Mouse (Mus musculus): ENCODE results near the gene Gm17334.
"Not testable (repeated sequence)": the region's sequence is repeated elsewhere in the genome, so short reads cannot be mapped to it uniquely, and the experiment has no call there.

Gm17334 gene

GRCm38 (mm10) chr11:53771001-53771744, 1.8 kb downstream of the Gm17334 start:
- no peak for DNase-seq (ENCODE audit: low spot score)

GRCm38 (mm10) chr11:53770125-53770791, 2.7 kb downstream of the Gm17334 start:
- DNase-seq (ENCODE audit: low spot score): peak; percentile 70

GRCm38 (mm10) chr11:53769760-53770124, 3.2 kb downstream of the Gm17334 start, which contains the start of gene Irf1:
Irf1 (plus strand) TSS chr11:53770014.
- peak; percentile 93 for DNase-seq (ENCODE audit: low spot score)

GRCm38 (mm10) chr11:53769185-53769576, 3.8 kb downstream of the Gm17334 start:
- no peak for DNase-seq (ENCODE audit: low spot score)

GRCm38 (mm10) chr11:53768422-53769184, 4.4 kb downstream of the Gm17334 start:
- DNase-seq (ENCODE audit: low spot score): no peak

GRCm38 (mm10) chr11:53764581-53764980, 8.4 kb downstream of the Gm17334 start:
- no peak for DNase-seq (ENCODE audit: low spot score)

- peak; percentile 93 for DNase-seq (ENCODE audit: low spot score)
Observed at GRCm38 (mm10) chr11:53763496-53764140, 9.4 kb downstream of the Gm17334 start.

- peak; percentile 84 for DNase-seq (ENCODE audit: low spot score)
Observed at GRCm38 (mm10) chr11:53762827-53763495, 10.0 kb downstream of the Gm17334 start.

GRCm38 (mm10) chr11:53762426-53762825, 10.6 kb downstream of the Gm17334 start:
- no peak for DNase-seq (ENCODE audit: low spot score)

- peak; percentile 71 for DNase-seq (ENCODE audit: low spot score)
Observed at GRCm38 (mm10) chr11:53761822-53762221, 11.2 kb downstream of the Gm17334 start.

- DNase-seq (ENCODE audit: low spot score): no peak
Observed at GRCm38 (mm10) chr11:53761284-53761683, 11.7 kb downstream of the Gm17334 start.

- DNase-seq (ENCODE audit: low spot score): no peak
Observed at GRCm38 (mm10) chr11:53759545-53760406, 13.2 kb downstream of the Gm17334 start.

- no peak for DNase-seq (ENCODE audit: low spot score)
Observed at GRCm38 (mm10) chr11:53758791-53759351, 14.1 kb downstream of the Gm17334 start.

GRCm38 (mm10) chr11:53758033-53758432, 15.0 kb downstream of the Gm17334 start:
- DNase-seq (ENCODE audit: low spot score): not testable (repeated sequence)

GRCm38 (mm10) chr11:53757612-53758011, 15.4 kb downstream of the Gm17334 start:
- DNase-seq (ENCODE audit: low spot score): no peak

GRCm38 (mm10) chr11:53755011-53755595, 17.9 kb downstream of the Gm17334 start:
- no peak for DNase-seq (ENCODE audit: low spot score)

GRCm38 (mm10) chr11:53749716-53750352, 23.2 kb downstream of the Gm17334 start:
- DNase-seq (ENCODE audit: low spot score): no peak

- DNase-seq (ENCODE audit: low spot score): no peak
Observed at GRCm38 (mm10) chr11:53749306-53749705, 23.7 kb downstream of the Gm17334 start.

- DNase-seq (ENCODE audit: low spot score): no peak
Observed at GRCm38 (mm10) chr11:53748614-53749013, 24.4 kb downstream of the Gm17334 start.
